Mouse (Mus musculus) macrophage (primary cell): ENCODE measurements at regions not wholly inside any gene's neighbourhood (a gene's known extent, or its start where the extent isn't known, plus 50 kb on each side); places are given as distances from the start of the nearest gene placed in this dataset.

Experiments used
- H3K27ac ChIP-seq: fragments of 350-480 bp; formaldehyde crosslinking; 2 replicates; pipeline ENCODE4 v1.9.0; 2021
- H3K36me3 ChIP-seq: fragments of 350-480 bp; formaldehyde crosslinking; 2 replicates; pipeline ENCODE4 v1.9.0; 2021; ENCODE audit errors: inconsistent target
- H3K4me3 ChIP-seq: fragments of 350-480 bp; formaldehyde crosslinking; 2 replicates; pipeline ENCODE4 v1.9.0; 2021; ENCODE audit errors: inconsistent target
- H3K79me2 ChIP-seq: fragments of 350-480 bp; formaldehyde crosslinking; 2 replicates; pipeline ENCODE4 v1.9.0; 2021; ENCODE audit errors: inconsistent target
- WGBS: methylation state at CpG from one replicate; pipeline ENCODE4 v1.1.7; 2026; ENCODE audit warnings: inconsistent platforms; ENCODE audit not compliant: missing documents; 5-methylcytosine and 5-hydroxymethylcytosine counted together

GRCm38 (mm10) chr2:75557392-75557791 lies 101.7 kb upstream of the Hnrnpa3 start:
- WGBS, result 85% methylated on average over 11 of the region's 11 CpGs
- no peaks in the 10 kb centered on the region for H3K36me3 ChIP-seq
- no peak overlapping the region for H3K4me3 ChIP-seq
- no peaks in the 10 kb centered on the region for H3K79me2 ChIP-seq
- no peak overlapping the region for H3K27ac ChIP-seq

GRCm38 (mm10) chr2:75559920-75560319 lies 99.1 kb upstream of the Hnrnpa3 start:
- Histone ChIP-seq H3K36me3 (no peaks in the 10 kb centered on the region), H3K4me3 (no peak overlapping the region), H3K27ac (no peak overlapping the region), H3K79me2 (no peaks in the 10 kb centered on the region)
- 94% methylated on average over 6 of the region's 6 CpGs for WGBS

GRCm38 (mm10) chr2:75563253-75563913 lies 95.7 kb upstream of the Hnrnpa3 start:
- Histone ChIP-seq H3K79me2 (no peaks in the 10 kb centered on the region), H3K27ac (no peak overlapping the region), H3K36me3 (no peaks in the 10 kb centered on the region), H3K4me3 (no peak overlapping the region)
- 13% methylated on average over 9 of the region's 9 CpGs for WGBS

GRCm38 (mm10) chr2:75564809-75565208 lies 94.3 kb upstream of the Hnrnpa3 start:
- Histone ChIP-seq H3K27ac (no peak overlapping the region), H3K79me2 (no peaks in the 10 kb centered on the region), H3K36me3 (no peaks in the 10 kb centered on the region), H3K4me3 (no peak overlapping the region)
- WGBS, result 84% methylated on average over 5 of the region's 5 CpGs

GRCm38 (mm10) chr2:75567131-75567530 lies 91.9 kb upstream of the Hnrnpa3 start:
- no peaks in the 10 kb centered on the region for H3K79me2 ChIP-seq
- no peak overlapping the region for H3K27ac ChIP-seq
- WGBS, result 82% methylated on average over 4 of the region's 4 CpGs
- H3K4me3 ChIP-seq, result no peak overlapping the region
- H3K36me3 ChIP-seq, result no peaks in the 10 kb centered on the region

- no peak overlapping the region for H3K27ac ChIP-seq
- H3K4me3 ChIP-seq, result no peak overlapping the region
- H3K36me3 ChIP-seq, result no peaks in the 10 kb centered on the region
- no peaks in the 10 kb centered on the region for H3K79me2 ChIP-seq
- WGBS, result 95% methylated on average over 6 of the region's 6 CpGs
Observed at GRCm38 (mm10) chr2:75569756-75570155, 89.3 kb upstream of the Hnrnpa3 start.

GRCm38 (mm10) chr2:75570246-75570645 lies 88.8 kb upstream of the Hnrnpa3 start:
- no peaks in the 10 kb centered on the region for H3K79me2 ChIP-seq
- H3K4me3 ChIP-seq, result no peak overlapping the region
- no peaks in the 10 kb centered on the region for H3K36me3 ChIP-seq
- 75% methylated on average over 2 of the region's 2 CpGs for WGBS
- no peak overlapping the region for H3K27ac ChIP-seq

- no peaks in the 10 kb centered on the region for H3K36me3 ChIP-seq
- 0 out of 2 replicates have a peak overlapping the region, but pooled peaks have one; percentile 10 for H3K27ac ChIP-seq
- WGBS, result 2% methylated on average over 16 of the region's 16 CpGs
- H3K4me3 ChIP-seq, result no peak overlapping the region; the same call in 1 of the 2 replicates
- no peaks in the 10 kb centered on the region for H3K79me2 ChIP-seq
Observed at GRCm38 (mm10) chr2:75584975-75585374, 74.1 kb upstream of the Hnrnpa3 start.

- Histone ChIP-seq H3K27ac (no peak overlapping the region), H3K4me3 (no peak overlapping the region), H3K36me3 (no peaks in the 10 kb centered on the region), H3K79me2 (no peaks in the 10 kb centered on the region)
- WGBS, result 3% methylated on average over 6 of the region's 6 CpGs
Observed at GRCm38 (mm10) chr2:75588572-75588971, 70.5 kb upstream of the Hnrnpa3 start.

GRCm38 (mm10) chr2:75589452-75589851 lies 69.6 kb upstream of the Hnrnpa3 start:
- 9% methylated on average over 19 of the region's 19 CpGs for WGBS
- Histone ChIP-seq H3K4me3 (no peak overlapping the region), H3K36me3 (no peaks in the 10 kb centered on the region), H3K27ac (no peak overlapping the region), H3K79me2 (no peaks in the 10 kb centered on the region)

GRCm38 (mm10) chr2:75590175-75590574 lies 68.9 kb upstream of the Hnrnpa3 start:
- no peaks in the 10 kb centered on the region for H3K36me3 ChIP-seq
- H3K27ac ChIP-seq, result no peak overlapping the region
- no peak overlapping the region for H3K4me3 ChIP-seq
- 7% methylated on average over 10 of the region's 10 CpGs for WGBS
- no peaks in the 10 kb centered on the region for H3K79me2 ChIP-seq

- Histone ChIP-seq H3K4me3 (no peak overlapping the region), H3K36me3 (no peaks in the 10 kb centered on the region), H3K27ac (no peak overlapping the region), H3K79me2 (no peaks in the 10 kb centered on the region)
- whole genome bisulfite sequencing, result 51% methylated on average over 5 of the region's 5 CpGs
Observed at GRCm38 (mm10) chr2:75600511-75600910, 58.5 kb upstream of the Hnrnpa3 start.

- Histone ChIP-seq H3K79me2 (no peaks in the 10 kb centered on the region; the same call in 1 of the 2 replicates), H3K36me3 (no peaks in the 10 kb centered on the region), H3K27ac (no peak overlapping the region), H3K4me3 (peak overlapping the region; percentile 0; the same call in 1 of the 2 replicates)
- 25% methylated on average over 26 of the region's 26 CpGs for WGBS
Observed at GRCm38 (mm10) chr2:75603175-75603871, 55.7 kb upstream of the Hnrnpa3 start.

GRCm38 (mm10) chr2:75605634-75606033 lies 53.4 kb upstream of the Hnrnpa3 start:
- Histone ChIP-seq H3K4me3 (no peak overlapping the region), H3K79me2 (no peaks in the 10 kb centered on the region; the same call in 1 of the 2 replicates), H3K27ac (no peak overlapping the region), H3K36me3 (no peaks in the 10 kb centered on the region)
- whole genome bisulfite sequencing, result 5% methylated on average over 7 of the region's 7 CpGs
